Mouse (Mus musculus) E14TG2a.4 (cell line): ENCODE measurements around the gene Fndc5.

Source experiments
- CTCF ChIP-seq: conservative IDR thresholded peaks from 2 replicates; pipeline ENCODE4 v1.5.1; 2014; ENCODE audit warnings: low read length
- NANOG ChIP-seq: IDR thresholded peaks from 2 replicates; pipeline ENCODE4 v1.6.1; 2014; ENCODE audit warnings: borderline replicate concordance, low read length, mixed read lengths
- POU5F1 ChIP-seq: IDR thresholded peaks from 2 replicates; pipeline ENCODE4 v1.6.1; 2014; ENCODE audit warnings: low read length, borderline replicate concordance

- TF ChIP-seq CTCF, result no peak
- no peak for TF ChIP-seq POU5F1
- TF ChIP-seq NANOG, result no peak
Measured at GRCm38 (mm10) chr4:129122719-129123118, 14.1 kb upstream of the Fndc5 start.
